Mouse (Mus musculus) C2C12 (cell line): ENCODE results near the gene Ttll9. TPM values are rescaled to one million over a fixed set of nuclear protein-coding genes. Genes with fewer than 3 reads are reported as not detected.

Experiments
- H3K27me3 ChIP-seq: one replicate; pipeline ENCODE4 v1.6.1; 2011; ENCODE audit not compliant: control insufficient read depth, insufficient read depth, insufficient read length
- H3K36me3 ChIP-seq: one replicate; pipeline ENCODE4 v1.6.1; 2011; ENCODE audit not compliant: control insufficient read depth, insufficient read depth
- H3K4me3 ChIP-seq: one replicate; pipeline ENCODE4 v1.5.1; 2011; ENCODE audit warnings: mild to moderate bottlenecking, control low read depth; ENCODE audit not compliant: poor library complexity, insufficient read depth, severe bottlenecking
- H3K79me2 ChIP-seq: one replicate; pipeline ENCODE4 v1.6.1; 2011; ENCODE audit not compliant: control insufficient read depth, insufficient read depth
- H3K79me3 ChIP-seq: one replicate; pipeline ENCODE4 v1.6.1; 2011; ENCODE audit warnings: low read depth, control low read depth
- H3ac ChIP-seq: one replicate; pipeline ENCODE3; 2011; ENCODE audit warnings: low read depth; ENCODE audit not compliant: control insufficient read depth, insufficient read length
- CEBPB ChIP-seq: IDR thresholded peaks from one replicate; pipeline ENCODE4 v1.6.1; 2011; ENCODE audit warnings: low read depth, mild to moderate bottlenecking, control low read depth, moderate library complexity
- CTCF ChIP-seq: IDR thresholded peaks from one replicate; pipeline ENCODE4 v1.5.1; 2011; ENCODE audit not compliant: control insufficient read depth, insufficient read depth, insufficient read length
- FOSL1 ChIP-seq: IDR thresholded peaks from one replicate; pipeline ENCODE4 v1.8.0; 2011; ENCODE audit warnings: mild to moderate bottlenecking, low read length; ENCODE audit not compliant: poor library complexity, insufficient read depth, severe bottlenecking
- MAX ChIP-seq: IDR thresholded peaks from one replicate; pipeline ENCODE4 v1.6.1; 2011; ENCODE audit warnings: mild to moderate bottlenecking, control low read depth
- MYOD1 ChIP-seq: IDR thresholded peaks from one replicate; pipeline ENCODE4 v1.6.1; 2011; ENCODE audit warnings: low read depth; ENCODE audit not compliant: control insufficient read depth, insufficient read length
- MYOG ChIP-seq: IDR thresholded peaks from one replicate; pipeline ENCODE4 v1.6.1; 2011; ENCODE audit not compliant: control insufficient read depth, insufficient read length; ENCODE audit errors: extremely low read depth
- USF1 ChIP-seq: IDR thresholded peaks from one replicate; pipeline ENCODE4 v1.6.1; 2011; ENCODE audit warnings: low read depth, mild to moderate bottlenecking, control low read depth, moderate library complexity
- polyA plus RNA-seq: library from polyadenylated mRNA; unstranded; fragments of >200 nt; fragmentation: generic; extraction: Trizol; gene quantifications from one replicate; pipeline ENCODE4 v1.2.1, GENCODE M21; 2012; ENCODE audit warnings: missing spikeins

The Ttll9 gene
- polyA plus RNA-seq, 1 experiment = 0.16 TPM

GRCm38 (mm10) chr2:152922376-152922775, 39.9 kb upstream of the Ttll9 start:
- no peak for TF ChIP-seq MAX
- no peak for TF ChIP-seq USF1
- no peak for TF ChIP-seq MYOD1
- TF ChIP-seq CTCF = no peak
- no peak for TF ChIP-seq FOSL1
- no peak for TF ChIP-seq MYOG
- TF ChIP-seq CEBPB = no peak
- H3K79me3 ChIP-seq = no peaks in the 10 kb centered on the region
- peaks cover 18% of the 10 kb centered on the region for H3K79me2 ChIP-seq
- no peak overlapping the region for H3ac ChIP-seq
- no peak overlapping the region for H3K4me3 ChIP-seq
- no peaks in the 10 kb centered on the region for H3K36me3 ChIP-seq
- H3K27me3 ChIP-seq = no peaks in the 10 kb centered on the region

- no peak overlapping the region for H3ac ChIP-seq
- H3K36me3 ChIP-seq = no peaks in the 10 kb centered on the region
- TF ChIP-seq FOSL1 (no peak), MYOG (no peak), MYOD1 (peak; percentile 8), MAX (no peak)
- H3K79me3 ChIP-seq = no peaks in the 10 kb centered on the region
- no peaks in the 10 kb centered on the region for H3K27me3 ChIP-seq
- H3K4me3 ChIP-seq = no peak overlapping the region
- H3K79me2 ChIP-seq = peaks cover 24% of the 10 kb centered on the region
These were observed 38.7 kb upstream of the Ttll9 start for GRCm38 (mm10) chr2:152923621-152924020.

- no peak overlapping the region for H3ac ChIP-seq
- no peak overlapping the region for H3K4me3 ChIP-seq
- TF ChIP-seq MYOD1 (no peak), MAX (no peak), CEBPB (no peak), MYOG (no peak), CTCF (no peak), FOSL1 (no peak), USF1 (no peak)
- H3K27me3 ChIP-seq = no peaks in the 10 kb centered on the region
- H3K36me3 ChIP-seq = no peaks in the 10 kb centered on the region
- peaks cover under 1% of the 10 kb centered on the region for H3K79me3 ChIP-seq
- H3K79me2 ChIP-seq = peaks cover 29% of the 10 kb centered on the region
These were observed 38.2 kb upstream of the Ttll9 start for GRCm38 (mm10) chr2:152924128-152924527.

- no peak overlapping the region for H3ac ChIP-seq
- H3K36me3 ChIP-seq = no peaks in the 10 kb centered on the region
- no peak for TF ChIP-seq USF1
- H3K79me3 ChIP-seq = peaks cover 3% of the 10 kb centered on the region
- H3K79me2 ChIP-seq = peaks cover 33% of the 10 kb centered on the region
- no peaks in the 10 kb centered on the region for H3K27me3 ChIP-seq
- peak overlapping the region; percentile 18 for H3K4me3 ChIP-seq
These were observed 37.7 kb upstream of the Ttll9 start for GRCm38 (mm10) chr2:152924543-152924942.

- Histone ChIP-seq H3K36me3 (no peaks in the 10 kb centered on the region), H3ac (peak overlapping the region; percentile 75), H3K27me3 (no peaks in the 10 kb centered on the region), H3K79me2 (peaks cover 41% of the 10 kb centered on the region), H3K4me3 (peak overlapping the region; percentile 18), H3K79me3 (peaks cover 10% of the 10 kb centered on the region)
- no peak for TF ChIP-seq CTCF
- no peak for TF ChIP-seq MYOD1
- no peak for TF ChIP-seq CEBPB
- TF ChIP-seq MYOG = no peak
- TF ChIP-seq MAX = peak; percentile 68
- TF ChIP-seq FOSL1 = no peak
- no peak for TF ChIP-seq USF1
These were observed 37.0 kb upstream of the Ttll9 start for GRCm38 (mm10) chr2:152925189-152925872.

GRCm38 (mm10) chr2:152926896-152927295, 35.4 kb upstream of the Ttll9 start:
- TF ChIP-seq CTCF (no peak), USF1 (no peak), CEBPB (no peak), MYOD1 (no peak), FOSL1 (no peak), MAX (no peak), MYOG (no peak)

More at GRCm38 (mm10) chr2:152926896-152927295, 35.4 kb upstream of the Ttll9 start:
- Histone ChIP-seq H3ac (peak overlapping the region; percentile 69), H3K36me3 (no peaks in the 10 kb centered on the region), H3K27me3 (no peaks in the 10 kb centered on the region), H3K79me2 (peaks cover 57% of the 10 kb centered on the region), H3K4me3 (no peak overlapping the region), H3K79me3 (peaks cover 25% of the 10 kb centered on the region)
